Mouse (Mus musculus) forebrain, embryonic 14.5 days (tissue): Measurements from ENCODE around the gene Catsper4. TPM values are rescaled to one million over a fixed set of nuclear protein-coding genes. Genes with fewer than 3 reads are reported as not detected.

Experiments used
- ATAC-seq: fragments of 200-750 bp; cut with Nextera tagmentation; 2 replicates; pipeline ENCODE4 v1.8.0; 2017; ENCODE audit warnings: mild to moderate bottlenecking, moderate library complexity
- DNase-seq: peaks from one replicate; pipeline ENCODE4 v3.0.0-alpha.2; 2015; ENCODE audit warnings: low spot score
- H3K27ac ChIP-seq: fragments of 300-500 bp; sonication (generic); 2 replicates; pipeline ENCODE4 v1.5.1; 2014; ENCODE audit warnings: low read depth, mild to moderate bottlenecking, control low read depth, low read length, moderate library complexity
- H3K27me3 ChIP-seq: fragments of 300-500 bp; sonication (generic); replicated peaks from 2 replicates; pipeline ENCODE4 v1.6.1; 2014; ENCODE audit warnings: low read length, control low read depth, mixed read lengths; ENCODE audit not compliant: control insufficient read depth, insufficient read depth
- H3K36me3 ChIP-seq: fragments of 300-500 bp; sonication (generic); 2 replicates; pipeline ENCODE4 v1.6.1; 2014; ENCODE audit warnings: low read length, control low read depth; ENCODE audit not compliant: control insufficient read depth, insufficient read depth
- H3K4me1 ChIP-seq: fragments of 300-500 bp; sonication (generic); 2 replicates; pipeline ENCODE4 v1.6.1; 2014; ENCODE audit warnings: antibody characterized with exemption, low read length, control low read depth; ENCODE audit not compliant: control insufficient read depth, insufficient read depth
- H3K4me2 ChIP-seq: fragments of 300-500 bp; sonication (generic); 2 replicates; pipeline ENCODE4 v1.6.1; 2014; ENCODE audit warnings: mild to moderate bottlenecking, control low read depth, low read length
- H3K4me3 ChIP-seq: fragments of 300-500 bp; sonication (generic); 2 replicates; pipeline ENCODE4 v1.5.1; 2014; ENCODE audit warnings: low read depth, low read length, control low read depth
- H3K9ac ChIP-seq: fragments of 300-500 bp; sonication (generic); 2 replicates; pipeline ENCODE4 v1.6.1; 2014; ENCODE audit warnings: mild to moderate bottlenecking, low read length, control low read depth, moderate library complexity
- H3K9me3 ChIP-seq: fragments of 300-500 bp; sonication (generic); replicated peaks from 2 replicates; pipeline ENCODE4 v1.6.1; 2016; ENCODE audit warnings: low read length, control low read depth, mixed read lengths; ENCODE audit not compliant: control insufficient read depth
- WGBS: fragments of 180-500 bp; shearing (Covaris S2); extraction: QIAGEN DNeasy Blood & Tissue Kit; methylation state at CpG from one replicate; pipeline ENCODE4 v1.1.7; 2014; 5-methylcytosine and 5-hydroxymethylcytosine counted together
- polyA plus RNA-seq: library from polyadenylated mRNA; unstranded; fragments of >200 nt; fragmentation: Nextera tagmentation; extraction: Ambion mirVana; gene quantifications from 2 replicates; pipeline ENCODE4 v1.2.1, GENCODE M21; 2014

Catsper4 gene
- polyA plus RNA-seq, 1 experiment from 2014 or later: not detected

- 0 out of 2 replicates have a peak, but pooled peaks cover 11% of the 10 kb centered on the region for H3K36me3 ChIP-seq
- ATAC-seq (no peak), DNase-seq (no peak)
- H3K27me3 ChIP-seq: no peaks in the 10 kb centered on the region
- H3K4me1 ChIP-seq: no peaks in the 10 kb centered on the region
- H3K27ac ChIP-seq: no peak overlapping the region
- H3K4me2 ChIP-seq: no peak overlapping the region
- no peak overlapping the region for H3K4me3 ChIP-seq
- H3K9me3 ChIP-seq: no peaks in the 10 kb centered on the region
- WGBS: 96% methylated on average over 3 of the region's 3 CpGs
- H3K9ac ChIP-seq: no peak overlapping the region
Observed at GRCm38 (mm10) chr4:134166906-134167305, 60.3 kb downstream of the Catsper4 start.

GRCm38 (mm10) chr4:134165548-134166465 lies 61.4 kb downstream of the Catsper4 start:
- H3K27ac ChIP-seq: no peak overlapping the region
- H3K9me3 ChIP-seq: no peaks in the 10 kb centered on the region
- no peak overlapping the region for H3K4me3 ChIP-seq
- no peak overlapping the region for H3K4me2 ChIP-seq
- 89% methylated on average over 3 of the region's 3 CpGs for WGBS
- ATAC-seq: no peak
- no peaks in the 10 kb centered on the region for H3K4me1 ChIP-seq
- H3K9ac ChIP-seq: no peak overlapping the region
- H3K27me3 ChIP-seq: no peaks in the 10 kb centered on the region
- DNase-seq: no peak
- 0 out of 2 replicates have a peak, but pooled peaks cover 11% of the 10 kb centered on the region for H3K36me3 ChIP-seq

- Histone ChIP-seq H3K4me3 (no peak overlapping the region), H3K36me3 (0 out of 2 replicates have a peak, but pooled peaks cover 11% of the 10 kb centered on the region), H3K9me3 (no peaks in the 10 kb centered on the region), H3K9ac (no peak overlapping the region), H3K27me3 (no peaks in the 10 kb centered on the region), H3K4me1 (no peaks in the 10 kb centered on the region), H3K4me2 (no peak overlapping the region), H3K27ac (no peak overlapping the region)
- 87% methylated on average over 6 of the region's 6 CpGs for WGBS
- DNase-seq (no peak), ATAC-seq (no peak)
Observed at GRCm38 (mm10) chr4:134165024-134165423, 62.2 kb downstream of the Catsper4 start.

GRCm38 (mm10) chr4:134164591-134164990 lies 62.6 kb downstream of the Catsper4 start:
- DNase-seq (no peak), ATAC-seq (no peak)
- Histone ChIP-seq H3K4me1 (no peaks in the 10 kb centered on the region), H3K9ac (no peak overlapping the region), H3K9me3 (no peaks in the 10 kb centered on the region), H3K27ac (no peak overlapping the region), H3K4me3 (no peak overlapping the region), H3K36me3 (0 out of 2 replicates have a peak, but pooled peaks cover 11% of the 10 kb centered on the region), H3K4me2 (no peak overlapping the region), H3K27me3 (no peaks in the 10 kb centered on the region)
- WGBS: 93% methylated on average over 5 of the region's 6 CpGs

Other genes starting within 250 kb of the Catsper4 start
- gene Dhdds, start 226.5 kb downstream of the Catsper4 start, polyA plus RNA-seq: 52.7 and 57.0 TPM in 2 replicates
- not detected in 2 replicates for gene Lin28a, start 208.5 kb downstream of the Catsper4 start, polyA plus RNA-seq
- not detected in 2 replicates for gene Zfp683, start 173.5 kb downstream of the Catsper4 start, polyA plus RNA-seq
- 0.72 and 1.9 TPM in 2 replicates for gene Crybg2, start 166.6 kb downstream of the Catsper4 start, polyA plus RNA-seq
- gene Cd52, start 132.3 kb downstream of the Catsper4 start, polyA plus RNA-seq: 1.3 and 2.3 TPM in 2 replicates
- 9.0 and 12.5 TPM in 2 replicates for gene Ubxn11, start 124.8 kb downstream of the Catsper4 start, polyA plus RNA-seq
- 351 and 372 TPM in 2 replicates for gene Sh3bgrl3, start 98.6 kb downstream of the Catsper4 start, polyA plus RNA-seq
- gene Cep85, start 40.3 kb downstream of the Catsper4 start, polyA plus RNA-seq: 20.1 and 21.3 TPM in 2 replicates
- not detected in 2 replicates for gene Gm7534, start 24.4 kb downstream of the Catsper4 start, polyA plus RNA-seq
- 0.36 TPM in 1 of 2 replicates, not detected in the other for gene Cnksr1, start 11.0 kb upstream of the Catsper4 start, polyA plus RNA-seq
- gene E130218I03Rik, start 16.3 kb upstream of the Catsper4 start, polyA plus RNA-seq: 0.17 TPM in 1 of 2 replicates, not detected in the other
- gene Zfp593, start 18.2 kb upstream of the Catsper4 start, polyA plus RNA-seq: 14.4 and 15.8 TPM in 2 replicates
- gene Gm30191, start 19.6 kb upstream of the Catsper4 start, polyA plus RNA-seq: not detected in 2 replicates
- 10.1 and 11.6 TPM in 2 replicates for gene Grrp1, start 26.7 kb upstream of the Catsper4 start, polyA plus RNA-seq
- gene Pdik1l, start 60.5 kb upstream of the Catsper4 start, polyA plus RNA-seq: 32.2 and 40.5 TPM in 2 replicates
- not detected in 2 replicates for gene Trim63, start 87.7 kb upstream of the Catsper4 start, polyA plus RNA-seq
- 0.05 and 0.06 TPM in 2 replicates for gene Slc30a2, start 115.8 kb upstream of the Catsper4 start, polyA plus RNA-seq
- 0.14 and 0.25 TPM in 2 replicates for gene Extl1, start 156.5 kb upstream of the Catsper4 start, polyA plus RNA-seq
- 7.6 and 9.8 TPM in 2 replicates for gene Pafah2, start 168.9 kb upstream of the Catsper4 start, polyA plus RNA-seq
- 7,624 and 8,172 TPM in 2 replicates for gene Stmn1, start 240.9 kb upstream of the Catsper4 start, polyA plus RNA-seq